Mouse (Mus musculus) megakaryocyte progenitor cell, adult 5-6 weeks (primary cell): ENCODE results near the gene Gm13276. TPM values are rescaled to one million over a fixed set of nuclear protein-coding genes. Genes with fewer than 3 reads are reported as not detected.
"Not testable (repeated sequence)": the region's sequence is repeated elsewhere in the genome, so short reads cannot be mapped to it uniquely, and the experiment has no call there.

Source experiments
- ATAC-seq: replicated peaks from 2 replicates; pipeline ENCODE4 v1.8.0; 2016; ENCODE audit warnings: mild to moderate bottlenecking, moderate TSS enrichment, inconsistent platforms; ENCODE audit not compliant: poor library complexity
- total RNA-seq, 2 experiments: library from RNA; stranded (forward) in 1 of 2; stranded (reverse) in 1 of 2; fragments of 157-497, 149-512 nt in 1 of 2; fragments of 200-1000 nt in 1 of 2; gene quantifications; 2 replicates each; pipeline versions ENCODE4 v1.2.3 to v1.2.4; 2015 to 2017

The Gm13276 gene
- total RNA-seq (2015): not detected in 2 replicates
- total RNA-seq (2017): not detected in 2 replicates

DNA sequence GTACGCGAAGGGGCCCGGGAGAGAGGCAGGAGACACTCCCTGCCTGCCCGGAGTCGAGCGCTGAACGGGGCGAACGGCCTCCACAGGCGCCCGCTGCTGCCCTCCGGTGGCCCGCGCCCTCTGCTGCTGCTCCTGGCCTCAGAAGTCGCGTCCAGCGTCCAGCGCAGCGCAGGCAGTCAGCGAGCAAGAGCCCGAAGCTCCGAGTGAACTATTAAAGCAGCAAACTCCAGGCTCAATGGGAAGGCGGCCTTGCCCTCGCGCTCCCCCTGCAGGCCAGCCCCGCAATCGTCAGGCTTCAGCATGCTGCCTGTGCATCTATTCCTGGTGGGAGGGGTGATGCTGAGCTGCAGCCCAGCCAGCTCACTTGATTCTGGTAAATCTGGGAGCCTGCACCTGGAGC is at the start of gene Gm13276:
Gene Gm13276 (plus strand): TSS at position 301 of the 400 bp plus-strand sequence.
- not testable (repeated sequence) for ATAC-seq

DNA sequence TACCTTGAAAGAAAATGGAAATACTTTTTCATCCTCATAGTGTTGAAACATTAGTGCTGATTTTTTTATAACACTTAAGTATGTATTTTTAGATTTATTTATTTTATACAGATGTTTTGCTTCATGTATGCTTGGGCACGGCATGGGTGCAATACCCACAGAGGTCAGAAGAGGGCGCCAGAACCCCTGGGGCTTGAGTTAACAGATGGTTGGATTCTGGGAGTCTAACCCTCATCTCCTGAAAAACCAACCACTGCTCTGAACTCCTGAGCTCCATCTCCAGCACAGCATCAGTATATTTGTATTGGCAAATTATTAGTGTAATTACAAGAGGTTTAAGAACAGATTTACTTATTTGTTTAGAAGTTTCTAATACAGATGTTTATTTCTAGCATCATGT is 47.0 kb upstream of the Gm13276 start:
- peak; percentile 86 for ATAC-seq

DNA sequence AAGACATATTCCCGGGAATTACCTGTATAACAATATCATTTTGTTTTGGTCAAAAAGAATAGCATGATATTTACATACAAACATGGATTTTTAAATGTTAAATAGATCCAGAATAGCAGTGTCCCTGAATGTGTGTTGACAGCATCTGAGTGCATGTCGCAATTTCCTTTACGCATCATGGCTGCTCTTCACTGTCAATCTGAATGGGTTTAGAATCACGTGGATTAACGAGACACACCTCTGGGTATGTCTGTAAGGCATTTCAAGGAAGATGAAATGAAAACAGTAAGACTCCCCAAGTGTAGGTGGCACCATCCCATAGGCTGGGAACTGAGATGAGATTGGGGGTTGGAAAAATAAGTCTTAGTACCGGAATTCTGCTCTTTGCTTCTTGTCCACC is 46.5 kb upstream of the Gm13276 start:
- peak; percentile 71 for ATAC-seq

- ATAC-seq: peak; percentile 61
These were observed 44.1 kb upstream of the Gm13276 start for GRCm38 (mm10) chr4:88741426-88741825.

DNA sequence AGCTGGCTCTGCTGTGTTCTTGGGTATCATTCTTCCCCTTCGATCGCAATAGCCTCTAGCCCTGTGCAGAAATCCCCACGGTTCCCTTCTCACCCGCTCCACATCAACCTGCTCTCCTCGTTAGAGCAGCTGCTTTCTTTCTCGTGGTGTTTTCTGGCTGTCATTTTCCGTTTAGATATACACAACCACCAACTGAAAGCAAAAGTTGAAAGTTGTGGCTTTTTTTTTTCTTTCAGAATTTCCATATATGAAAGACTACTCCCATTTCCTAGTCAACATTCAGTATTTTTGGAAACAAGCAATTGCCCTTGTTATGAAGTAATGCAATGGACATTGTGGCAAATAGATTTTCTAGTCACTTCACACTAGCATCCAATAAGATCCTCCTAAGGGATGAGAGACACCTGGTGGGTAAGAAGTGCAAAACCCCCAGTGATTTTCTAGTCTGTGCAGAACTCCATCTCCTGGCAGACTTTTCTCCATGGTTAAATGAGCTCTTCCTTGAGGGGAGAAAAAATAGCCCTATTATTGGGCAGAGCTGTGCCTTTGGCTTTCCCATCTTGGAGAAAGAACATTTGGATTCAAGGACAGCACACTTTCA is 42.6 kb upstream of the Gm13276 start:
- ATAC-seq: peak; percentile 18; the same call in 1 of the 2 replicates

DNA sequence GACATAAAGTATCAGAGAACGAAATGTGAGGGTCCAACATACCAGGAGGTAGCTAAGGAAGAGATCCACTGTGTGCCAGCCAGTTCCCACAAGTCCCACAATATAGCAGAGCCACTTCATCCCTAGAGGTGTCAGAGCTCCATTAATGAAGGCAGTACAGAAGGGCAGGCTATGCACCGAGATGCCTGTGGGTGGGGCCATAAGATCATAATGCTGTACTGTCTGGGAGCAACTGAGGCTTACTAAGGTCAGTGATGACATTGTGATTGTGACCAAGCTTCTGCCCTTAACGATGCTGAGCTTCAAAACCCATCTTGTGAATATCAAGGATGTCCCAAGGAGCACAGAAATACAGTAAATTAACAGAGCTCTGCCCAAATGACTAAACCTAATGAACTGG is 41.3 kb upstream of the Gm13276 start:
- ATAC-seq: no peak

DNA sequence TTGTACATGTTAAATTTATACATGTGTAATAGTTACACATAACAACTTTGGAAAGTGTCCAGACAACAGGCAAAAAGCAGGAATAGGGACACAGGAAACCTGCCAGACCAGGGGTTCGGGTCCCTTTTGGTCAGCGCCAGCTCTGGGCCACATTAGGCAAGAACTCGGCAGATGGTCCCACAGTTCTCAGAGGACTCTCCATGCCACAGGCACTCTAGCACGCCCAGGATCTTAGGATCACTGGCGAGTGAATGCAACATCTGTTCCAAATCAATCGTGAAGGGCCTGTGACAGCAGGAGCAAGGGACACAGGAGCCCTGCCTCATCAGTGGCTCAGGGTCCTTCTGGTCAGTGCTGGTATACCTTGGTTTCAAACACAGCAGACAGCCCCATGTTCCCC is 35.6 kb upstream of the Gm13276 start:
- no peak for ATAC-seq

- ATAC-seq: peak; percentile 56; the same call in 1 of the 2 replicates
These were observed 30.6 kb upstream of the Gm13276 start, which contains the start of gene Gm13271 for GRCm38 (mm10) chr4:88754818-88755340. Gene Gm13271, plus strand, starts transcription at chr4:88754868.

DNA sequence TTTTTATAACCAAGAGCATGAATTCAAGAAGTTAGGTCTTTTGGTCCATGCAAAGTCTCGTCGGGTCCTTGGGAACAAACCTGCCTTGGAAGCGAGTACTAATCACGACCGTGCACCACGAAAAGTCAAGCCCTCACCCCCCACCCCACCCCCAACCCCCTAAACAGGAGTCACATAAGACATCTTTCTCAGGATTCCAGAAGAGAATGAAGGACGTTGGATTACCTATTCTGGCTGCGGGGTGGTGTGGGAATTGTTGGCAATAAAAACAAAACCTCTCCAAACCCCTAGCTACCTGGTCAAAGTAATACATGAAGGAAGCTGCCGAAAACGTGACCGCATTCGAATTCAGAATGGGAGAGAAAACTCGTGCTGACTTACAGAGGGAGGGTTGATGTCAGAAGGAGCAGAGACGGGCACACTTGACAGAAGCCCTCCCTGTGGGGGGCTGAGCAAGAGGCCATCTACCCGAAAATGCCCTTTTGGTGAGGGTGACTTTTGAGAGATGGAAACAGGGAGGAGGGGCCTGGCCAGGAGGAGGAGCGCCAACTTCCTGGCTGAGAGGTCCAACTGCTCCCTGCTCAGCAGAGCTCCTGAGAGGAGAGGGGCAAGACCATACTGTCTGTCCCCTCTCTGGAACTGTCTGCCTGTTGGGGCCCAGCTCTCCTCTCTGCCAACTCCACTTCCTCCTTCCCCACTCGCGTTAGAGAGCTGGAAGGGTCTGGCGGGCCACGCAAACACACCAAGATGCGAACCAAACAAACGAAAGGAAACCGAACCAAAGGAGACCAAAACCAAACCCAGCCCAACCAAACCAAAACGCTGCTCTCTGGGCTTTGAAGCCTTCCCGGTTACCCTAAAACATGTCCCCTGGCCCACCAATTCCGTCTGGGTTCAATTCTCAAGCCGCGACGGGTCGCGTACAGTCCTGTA is 28.7 kb upstream of the Gm13276 start:
- ATAC-seq: not testable (repeated sequence)

DNA sequence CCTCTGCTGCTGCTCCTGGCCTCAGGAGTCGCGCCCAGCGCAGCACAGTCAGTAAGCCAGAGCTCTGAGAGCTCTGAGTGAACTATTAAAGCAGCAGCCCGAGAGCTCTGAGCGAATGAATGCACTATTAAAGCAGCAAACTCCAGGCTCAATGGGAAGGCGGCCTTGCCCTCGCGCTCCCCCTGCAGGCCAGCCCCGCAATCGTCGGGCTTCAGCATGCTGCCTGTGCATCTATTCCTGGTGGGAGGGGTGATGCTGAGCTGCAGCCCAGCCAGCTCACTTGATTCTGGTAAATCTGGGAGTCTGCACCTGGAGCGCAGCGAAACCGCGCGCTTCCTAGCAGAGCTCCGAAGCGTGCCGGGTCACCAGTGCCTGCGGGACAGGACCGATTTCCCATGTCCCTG is 27.9 kb upstream of the Gm13276 start:
- ATAC-seq: peak; percentile 100

DNA sequence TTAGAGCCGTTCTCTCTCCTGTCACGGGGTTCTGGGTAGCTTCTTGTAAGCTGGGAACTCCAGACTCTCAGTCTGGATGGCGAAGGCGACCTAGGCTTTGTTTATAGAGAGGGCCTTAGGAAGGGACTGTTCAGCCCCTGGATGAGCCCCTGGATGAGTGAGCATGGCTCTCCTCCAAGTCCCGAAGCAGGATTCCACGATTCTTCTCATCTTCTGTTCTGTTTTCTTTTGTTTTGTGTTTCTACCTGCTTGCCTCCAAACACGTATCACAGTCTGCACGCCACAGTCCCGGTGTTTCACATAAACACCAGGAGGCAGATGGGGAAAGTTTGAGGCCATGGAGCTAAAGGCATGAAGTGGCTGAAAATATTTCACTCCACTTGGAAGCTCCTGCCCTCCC is 26.8 kb upstream of the Gm13276 start:
- not testable (repeated sequence) for ATAC-seq

DNA sequence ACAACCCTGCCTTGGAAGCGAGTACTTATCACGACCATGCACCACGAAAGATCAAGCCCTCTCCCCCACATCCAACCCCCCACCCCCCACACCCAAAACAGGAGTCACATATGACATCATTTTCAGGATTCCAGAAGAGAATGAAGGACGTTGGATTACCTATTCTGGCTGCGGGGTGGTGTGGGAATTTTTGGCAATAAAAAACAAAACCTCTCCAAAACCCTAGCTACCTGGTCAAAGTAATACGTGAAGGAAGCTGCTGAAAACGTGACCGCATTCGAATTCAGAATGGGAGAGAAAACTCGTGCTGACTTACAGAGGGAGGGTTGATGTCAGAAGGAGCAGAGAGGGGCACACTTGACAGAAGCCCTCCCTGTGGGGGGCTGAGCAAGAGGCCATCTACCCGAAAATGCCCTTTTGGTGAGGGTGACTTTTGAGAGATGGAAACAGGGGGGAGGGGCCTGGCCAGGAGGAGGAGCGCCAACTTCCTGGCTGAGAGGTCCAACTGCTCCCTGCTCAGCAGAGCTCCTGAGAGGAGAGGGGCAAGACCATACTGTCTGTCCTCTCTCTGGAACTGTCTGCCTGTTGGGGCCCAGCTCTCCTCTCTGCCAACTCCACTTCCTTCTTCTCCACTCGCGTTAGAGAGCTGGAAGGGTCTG is 25.8 kb upstream of the Gm13276 start, which contains the start of gene Gm13283:
Gene Gm13283 (plus strand): TSS at position 510 of the 659 bp plus-strand sequence.
- not testable (repeated sequence) for ATAC-seq

DNA sequence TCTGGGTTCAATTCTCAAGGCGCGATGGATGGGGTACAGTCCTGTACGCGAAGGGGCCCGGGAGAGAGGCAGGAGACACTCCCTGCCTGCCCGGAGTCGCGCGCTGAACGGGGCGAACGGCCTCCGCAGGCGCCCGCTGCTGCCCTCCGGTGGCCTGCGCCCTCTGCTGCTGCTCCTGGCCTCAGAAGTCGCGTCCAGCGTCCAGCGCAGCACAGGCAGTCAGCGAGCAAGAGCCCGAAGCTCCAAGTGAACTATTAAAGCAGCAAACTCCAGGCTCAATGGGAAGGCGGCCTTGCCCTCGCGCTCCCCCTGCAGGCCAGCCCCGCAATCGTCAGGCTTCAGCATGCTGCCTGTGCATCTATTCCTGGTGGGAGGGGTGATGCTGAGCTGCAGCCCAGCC is 25.1 kb upstream of the Gm13276 start:
- not testable (repeated sequence) for ATAC-seq

- not testable (repeated sequence) for ATAC-seq
These were observed 23.7 kb upstream of the Gm13276 start for GRCm38 (mm10) chr4:88761776-88762175.

DNA sequence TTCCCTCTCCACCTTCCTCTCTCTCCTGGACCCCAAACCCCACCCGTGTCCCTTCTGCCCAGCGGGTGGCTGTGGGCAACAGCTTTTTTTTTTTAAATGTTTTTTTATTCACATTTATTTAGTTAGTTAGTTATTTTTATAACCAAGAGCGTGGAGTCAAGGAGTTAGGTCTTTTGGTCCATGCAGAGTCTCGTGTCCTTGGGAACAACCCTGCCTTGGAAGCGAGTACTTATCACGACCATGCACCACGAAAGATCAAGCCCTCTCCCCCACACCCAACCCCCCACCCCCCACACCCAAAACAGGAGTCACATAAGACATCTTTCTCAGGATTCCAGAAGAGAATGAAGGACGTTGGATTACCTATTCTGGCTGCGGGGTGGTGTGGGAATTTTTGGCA is 23.2 kb upstream of the Gm13276 start:
- not testable (repeated sequence) for ATAC-seq

DNA sequence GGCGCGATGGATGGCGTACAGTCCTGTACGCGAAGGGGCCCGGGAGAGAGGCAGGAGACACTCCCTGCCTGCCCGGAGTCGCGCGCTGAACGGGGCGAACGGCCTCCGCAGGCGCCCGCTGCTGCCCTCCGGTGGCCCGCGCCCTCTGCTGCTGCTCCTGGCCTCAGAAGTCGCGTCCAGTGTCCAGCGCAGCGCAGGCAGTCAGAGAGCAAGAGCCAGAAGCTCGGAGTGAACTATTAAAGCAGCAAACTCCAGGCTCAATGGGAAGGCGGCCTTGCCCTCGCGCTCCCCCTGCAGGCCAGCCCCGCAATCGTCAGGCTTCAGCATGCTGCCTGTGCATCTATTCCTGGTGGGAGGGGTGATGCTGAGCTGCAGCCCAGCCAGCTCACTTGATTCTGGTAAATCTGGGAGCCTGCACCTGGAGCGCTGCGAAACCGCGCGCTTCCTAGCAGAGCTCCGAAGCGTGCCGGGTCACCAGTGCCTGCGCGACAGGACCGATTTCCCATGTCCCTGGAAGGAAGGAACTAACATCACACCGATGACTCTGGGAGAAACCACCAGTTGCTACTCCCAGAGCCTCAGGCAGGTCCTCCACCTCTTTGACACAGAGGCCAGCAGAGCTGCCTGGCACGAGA is 22.0 kb upstream of the Gm13276 start:
- ATAC-seq: peak; percentile 83

- ATAC-seq: not testable (repeated sequence)
These were observed 12.0 kb upstream of the Gm13276 start, which contains the start of gene Gm13290 for GRCm38 (mm10) chr4:88773534-88773933. Gene Gm13290, plus strand, starts transcription at chr4:88773834.

- not testable (repeated sequence) for ATAC-seq
These were observed 8.9 kb upstream of the Gm13276 start, which contains the start of gene Gm13289 for GRCm38 (mm10) chr4:88776622-88777021. Gene Gm13289, plus strand, starts transcription at chr4:88776922.

DNA sequence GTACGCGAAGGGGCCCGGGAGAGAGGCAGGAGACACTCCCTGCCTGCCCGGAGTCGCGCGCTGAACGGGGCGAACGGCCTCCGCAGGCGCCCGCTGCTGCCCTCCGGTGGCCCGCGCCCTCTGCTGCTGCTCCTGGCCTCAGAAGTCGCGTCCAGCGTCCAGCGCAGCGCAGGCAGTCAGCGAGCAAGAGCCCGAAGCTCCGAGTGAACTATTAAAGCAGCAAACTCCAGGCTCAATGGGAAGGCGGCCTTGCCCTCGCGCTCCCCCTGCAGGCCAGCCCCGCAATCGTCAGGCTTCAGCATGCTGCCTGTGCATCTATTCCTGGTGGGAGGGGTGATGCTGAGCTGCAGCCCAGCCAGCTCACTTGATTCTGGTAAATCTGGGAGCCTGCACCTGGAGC is 6.0 kb upstream of the Gm13276 start, which contains the start of gene Gm13272:
Gene Gm13272 (plus strand): TSS at position 301 of the 400 bp plus-strand sequence.
- not testable (repeated sequence) for ATAC-seq

DNA sequence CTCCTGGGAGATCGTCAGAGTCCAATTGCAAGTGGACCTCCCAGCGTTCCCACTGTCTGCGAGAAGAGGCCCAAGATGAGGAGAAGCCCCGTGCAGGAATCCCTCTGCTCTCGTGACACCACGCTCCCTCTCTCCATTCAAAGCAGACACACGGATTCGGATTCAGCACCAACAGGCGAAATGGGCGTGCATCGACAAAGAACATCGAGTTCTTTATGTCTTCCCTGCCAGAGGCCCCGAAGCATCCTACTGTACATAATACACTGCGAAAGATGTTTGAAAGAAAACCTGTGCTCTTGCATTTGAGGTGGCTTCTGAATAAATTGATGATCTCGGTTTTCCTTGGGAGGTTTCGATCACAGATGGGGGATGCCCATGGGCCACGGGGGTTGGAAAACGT is 5.2 kb upstream of the Gm13276 start:
- ATAC-seq: not testable (repeated sequence)
